Mouse (Mus musculus) spleen, adult 2 months (tissue): ENCODE data around the gene Fyco1. TPM values are rescaled to one million over a fixed set of nuclear protein-coding genes. Genes with fewer than 3 reads are reported as not detected.

Source experiments
- DNase-seq, 2 experiments: peaks; one replicate each; pipeline versions ENCODE4 v3.0.0 to v3.0.0-alpha.2; 2012 to 2021; ENCODE audit warnings: low spot score in 2 of 2, low read depth in 1 of 2
- H3K27ac ChIP-seq: fragments of 200-500 bp; 2 replicates; pipeline ENCODE4 v1.5.1; 2012; ENCODE audit warnings: low read length, inconsistent platforms; ENCODE audit not compliant: insufficient read depth
- H3K27me3 ChIP-seq: fragments of 200-500 bp; 2 replicates; pipeline ENCODE4 v1.6.1; 2012; ENCODE audit warnings: mild to moderate bottlenecking, moderate library complexity, low read length, inconsistent platforms; ENCODE audit not compliant: control insufficient read depth, insufficient read depth
- H3K36me3 ChIP-seq: fragments of 200-500 bp; 2 replicates; pipeline ENCODE4 v1.6.1; 2012; ENCODE audit warnings: mild to moderate bottlenecking, low read length, inconsistent platforms; ENCODE audit not compliant: control insufficient read depth, insufficient read depth
- H3K4me1 ChIP-seq: fragments of 200-500 bp; 2 replicates; pipeline ENCODE4 v1.6.1; 2011; ENCODE audit warnings: inconsistent platforms; ENCODE audit not compliant: control insufficient read depth, insufficient read depth, insufficient read length
- H3K4me3 ChIP-seq: fragments of 200-500 bp; 2 replicates; pipeline ENCODE4 v1.5.1; 2011; ENCODE audit warnings: mild to moderate bottlenecking, inconsistent platforms; ENCODE audit not compliant: insufficient read depth, insufficient read length; ENCODE audit errors: extremely low read depth
- CTCF ChIP-seq: fragments of 200-500 bp; IDR thresholded peaks from 2 replicates; pipeline ENCODE4 v1.5.1; 2011; ENCODE audit warnings: mild to moderate bottlenecking, inconsistent platforms; ENCODE audit not compliant: insufficient read depth, insufficient read length, insufficient replicate concordance; ENCODE audit errors: extremely low read depth
- POLR2A ChIP-seq: fragments of 200-500 bp; IDR thresholded peaks from 2 replicates; pipeline ENCODE4 v1.6.1; 2011; ENCODE audit warnings: low read depth, low read length, inconsistent platforms
- WGBS: fragments of 180-500 bp; shearing (Covaris S2); methylation state at CpG from one replicate; pipeline ENCODE4 v1.1.7; 2018; 5-methylcytosine and 5-hydroxymethylcytosine counted together
- polyA plus RNA-seq: library from polyadenylated mRNA; depleted of rRNA; stranded (reverse); fragments of >200 nt; gene quantifications from 2 replicates; pipeline ENCODE4 v1.2.3, GENCODE M21; 2012

Gene Fyco1
- polyA plus RNA-seq, 1 experiment: 6.0 TPM

DNA sequence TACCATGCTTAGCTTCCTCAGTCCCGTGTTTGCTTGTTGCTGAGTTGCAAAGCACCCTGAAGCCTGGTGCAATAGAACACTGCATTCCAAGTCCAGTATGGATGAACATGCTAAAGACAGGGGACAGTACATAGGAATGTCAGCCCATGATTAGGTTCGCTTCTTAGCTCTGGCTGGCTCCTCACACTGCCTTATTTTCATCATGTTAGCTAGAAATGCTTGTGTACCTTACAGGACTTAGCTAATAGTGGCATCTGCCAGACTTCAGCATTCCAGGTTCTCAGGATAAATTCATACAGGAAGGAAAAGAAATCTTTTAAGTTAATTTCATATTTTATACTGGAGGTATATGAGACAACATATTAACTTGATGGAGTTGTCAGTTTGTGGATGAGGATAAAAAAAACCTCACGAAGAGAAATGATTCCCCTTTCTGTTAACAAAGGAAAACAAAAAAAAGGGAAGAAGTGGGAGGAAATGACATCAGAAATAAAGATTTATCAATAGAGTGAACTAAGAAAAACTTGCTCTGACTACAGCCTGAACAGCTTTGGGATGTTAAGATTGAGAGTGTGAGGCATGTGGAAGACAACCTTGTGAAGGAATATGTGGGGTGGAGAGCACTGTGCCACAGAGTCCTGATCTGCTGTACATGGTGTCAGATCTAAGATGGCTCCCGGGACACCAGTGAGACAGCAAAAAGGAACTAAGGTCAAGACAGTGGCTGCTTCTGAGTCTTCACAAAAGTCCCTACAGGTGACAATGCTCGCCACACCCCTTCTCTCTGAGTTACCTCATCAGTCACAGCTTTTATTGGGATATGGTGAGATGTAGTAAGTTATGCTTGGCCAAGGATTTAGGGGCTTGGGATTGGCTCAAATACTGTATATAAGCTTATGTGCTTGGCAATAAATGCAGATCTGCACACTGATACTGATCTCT is 1.0 kb upstream of the Fyco1 start:
- H3K4me3 ChIP-seq: peak overlapping the region; percentile 8; the same call in 1 of the 2 replicates
- no peak for TF ChIP-seq CTCF
- no peak for TF ChIP-seq POLR2A
- peaks cover 8% of the 10 kb centered on the region; the same call in 1 of the 2 replicates for H3K4me1 ChIP-seq
- H3K27ac ChIP-seq: peak overlapping the region; percentile 90
- DNase-seq: no peak
- H3K36me3 ChIP-seq: no peaks in the 10 kb centered on the region
- no peaks in the 10 kb centered on the region for H3K27me3 ChIP-seq
- WGBS: 54% methylated on average over 5 of the region's 5 CpGs

DNA sequence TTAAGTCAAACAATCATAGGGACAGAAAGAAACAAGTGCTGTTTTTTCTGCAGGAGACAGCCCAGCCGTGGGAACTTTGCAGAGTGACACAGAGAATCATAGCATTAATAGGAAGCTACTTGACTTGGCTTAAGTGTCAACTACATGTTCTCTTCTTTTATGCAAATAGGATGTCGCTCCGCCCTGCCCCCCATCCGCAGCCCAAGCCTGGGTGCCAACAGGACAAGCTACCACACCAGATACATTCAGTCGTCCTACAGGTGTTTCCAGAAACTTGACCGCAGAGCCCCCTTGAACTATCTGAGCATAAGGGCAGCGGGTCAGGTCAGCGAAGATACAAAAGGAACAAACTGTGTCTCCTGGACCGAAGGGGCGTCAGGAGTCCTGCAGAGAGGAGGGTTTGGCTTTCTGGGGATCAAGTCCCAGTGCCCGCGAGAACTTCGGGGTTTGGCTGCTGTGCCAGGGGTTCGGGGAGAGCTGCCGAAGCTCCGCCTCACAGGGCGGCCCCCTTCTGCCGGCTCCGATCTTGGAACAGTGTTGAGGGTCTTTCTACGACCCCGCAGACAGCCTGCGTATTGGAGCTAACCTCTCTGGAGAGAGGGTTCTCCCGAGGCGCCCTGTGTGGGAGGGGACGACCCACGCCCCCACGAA is 512 bp downstream of the Fyco1 start:
- peak; percentile 69 to 88 for DNase-seq
- under 1% methylated on average over 27 of the region's 27 CpGs for WGBS
- Histone ChIP-seq H3K4me3 (peak overlapping the region; percentile 83), H3K27ac (peak overlapping the region; percentile 100), H3K4me1 (peaks cover 8% of the 10 kb centered on the region; the same call in 1 of the 2 replicates), H3K27me3 (no peaks in the 10 kb centered on the region), H3K36me3 (no peaks in the 10 kb centered on the region)
- TF ChIP-seq CTCF (no peak), POLR2A (peak; percentile 14; the same call in 1 of the 2 replicates)

DNA sequence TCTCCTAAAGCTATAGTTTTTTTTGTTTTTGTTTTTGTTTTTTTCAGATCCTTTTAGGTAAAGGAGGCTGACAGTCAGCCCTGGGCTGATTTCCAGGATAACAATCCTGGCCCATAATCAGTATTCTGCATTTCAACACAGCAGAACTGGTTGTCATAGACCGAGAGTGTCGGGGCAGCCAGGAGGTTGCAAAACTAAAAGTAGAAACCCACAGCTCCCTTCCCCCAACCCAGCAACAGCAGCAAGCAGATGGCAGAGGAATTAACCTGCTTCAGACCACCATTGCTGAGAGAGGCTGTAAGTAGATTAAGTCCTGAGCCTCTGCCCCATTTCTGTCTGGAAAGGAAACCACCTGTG is 1.0 kb downstream of the Fyco1 start:
- peak overlapping the region; percentile 100 for H3K27ac ChIP-seq
- no peaks in the 10 kb centered on the region for H3K36me3 ChIP-seq
- H3K4me1 ChIP-seq: peaks cover 8% of the 10 kb centered on the region; the same call in 1 of the 2 replicates
- peak overlapping the region; percentile 83 for H3K4me3 ChIP-seq
- no peaks in the 10 kb centered on the region for H3K27me3 ChIP-seq
- peak in 1 of 2 experiments; percentile 48 for DNase-seq
- TF ChIP-seq POLR2A (no peak), CTCF (no peak)
- WGBS: 0% methylated on average over 2 of the region's 2 CpGs

DNA sequence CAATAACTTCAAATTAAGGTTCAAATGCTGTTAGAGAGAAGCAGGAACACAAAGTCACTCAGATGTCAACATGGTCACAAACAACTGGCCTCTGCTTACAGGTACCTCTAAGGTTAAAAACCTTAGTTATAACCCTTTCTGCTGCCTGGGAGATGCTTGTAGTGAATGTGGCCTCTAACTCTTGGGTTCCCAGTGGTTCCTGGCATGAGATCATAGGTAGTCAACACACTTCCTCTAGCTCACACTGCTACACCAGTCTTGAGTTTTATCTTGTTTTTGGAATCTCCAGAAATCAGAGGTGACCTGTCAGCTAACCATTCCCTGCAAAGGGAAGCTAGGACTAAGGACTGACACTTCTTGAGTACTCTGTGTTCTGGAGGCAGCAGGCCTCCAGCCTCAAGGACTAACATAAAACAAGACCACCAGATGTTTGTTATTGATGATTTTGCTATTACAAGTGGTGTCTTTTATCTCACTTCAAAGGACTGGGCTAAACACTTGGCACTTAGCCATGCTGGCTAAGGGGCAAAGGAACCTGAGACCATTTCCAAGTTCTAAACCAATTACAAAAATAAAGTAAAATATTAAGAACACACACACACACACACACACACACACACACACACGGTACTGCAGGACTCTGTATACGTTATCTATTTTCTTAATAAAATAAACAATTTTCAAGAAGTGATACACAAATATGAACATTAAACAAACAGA is 1.6 kb downstream of the Fyco1 start:
- TF ChIP-seq CTCF (no peak), POLR2A (no peak)
- H3K4me1 ChIP-seq: peaks cover 10% of the 10 kb centered on the region; the same call in 1 of the 2 replicates
- no peaks in the 10 kb centered on the region for H3K36me3 ChIP-seq
- no peak overlapping the region for H3K4me3 ChIP-seq
- 46% methylated on average over 2 of the region's 2 CpGs for WGBS
- no peak for DNase-seq
- peak overlapping the region; percentile 100 for H3K27ac ChIP-seq
- no peaks in the 10 kb centered on the region for H3K27me3 ChIP-seq

DNA sequence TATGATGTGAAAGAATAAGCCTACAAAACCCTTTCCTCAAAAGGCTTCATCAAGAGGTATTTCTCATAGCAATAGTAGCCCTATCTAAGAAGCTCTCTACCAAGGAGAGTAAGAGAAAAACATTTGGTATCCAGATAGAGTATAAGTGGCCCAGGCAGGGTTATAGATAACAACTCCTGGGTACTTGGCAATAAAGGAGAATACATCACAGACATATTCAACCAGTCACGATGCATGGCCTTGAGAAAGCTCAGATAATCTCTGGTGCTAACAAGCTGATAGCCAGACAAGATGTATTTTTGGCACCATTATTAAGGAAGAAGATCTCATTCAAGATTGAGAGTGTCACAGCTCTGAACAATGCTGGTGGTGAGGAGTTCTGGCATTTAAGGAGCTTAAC is 5.2 kb downstream of the Fyco1 start:
- TF ChIP-seq POLR2A (no peak), CTCF (no peak)
- Histone ChIP-seq H3K27me3 (no peaks in the 10 kb centered on the region), H3K36me3 (peaks cover 6% of the 10 kb centered on the region), H3K4me3 (no peak overlapping the region), H3K4me1 (peaks cover 7% of the 10 kb centered on the region; the same call in 1 of the 2 replicates), H3K27ac (no peak overlapping the region)
- WGBS: 88% methylated on average over 1 of the region's 1 CpGs
- DNase-seq: no peak

DNA sequence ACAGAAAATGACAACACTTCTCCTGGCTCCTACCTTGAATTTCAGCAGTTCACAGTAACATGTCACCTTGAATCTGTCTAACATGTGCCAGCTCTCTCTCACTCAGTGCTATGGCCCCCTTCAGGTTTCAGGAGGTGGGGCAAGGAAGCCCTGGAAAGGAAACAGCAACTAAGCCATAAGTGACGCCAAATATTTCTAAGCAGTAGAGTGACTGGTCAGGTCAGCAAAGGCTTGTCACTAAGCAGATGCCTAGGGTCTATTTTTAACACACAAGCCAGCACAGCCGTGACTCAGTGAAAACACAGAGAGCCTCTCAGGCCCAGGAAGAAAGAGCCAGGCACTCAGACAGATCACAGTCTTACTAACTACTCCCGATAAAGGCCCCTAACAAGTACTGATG is 6.6 kb downstream of the Fyco1 start:
- H3K36me3 ChIP-seq: peaks cover 12% of the 10 kb centered on the region
- no peak for DNase-seq
- no peaks in the 10 kb centered on the region for H3K27me3 ChIP-seq
- H3K27ac ChIP-seq: no peak overlapping the region
- H3K4me3 ChIP-seq: no peak overlapping the region
- WGBS: 28% methylated on average over 3 of the region's 3 CpGs
- peaks cover 7% of the 10 kb centered on the region; the same call in 1 of the 2 replicates for H3K4me1 ChIP-seq
- TF ChIP-seq CTCF: no peak
- no peak for TF ChIP-seq POLR2A
